Comparison of ENCODE assay signal across 8 mouse cellular contexts in the genomic region with DNA sequence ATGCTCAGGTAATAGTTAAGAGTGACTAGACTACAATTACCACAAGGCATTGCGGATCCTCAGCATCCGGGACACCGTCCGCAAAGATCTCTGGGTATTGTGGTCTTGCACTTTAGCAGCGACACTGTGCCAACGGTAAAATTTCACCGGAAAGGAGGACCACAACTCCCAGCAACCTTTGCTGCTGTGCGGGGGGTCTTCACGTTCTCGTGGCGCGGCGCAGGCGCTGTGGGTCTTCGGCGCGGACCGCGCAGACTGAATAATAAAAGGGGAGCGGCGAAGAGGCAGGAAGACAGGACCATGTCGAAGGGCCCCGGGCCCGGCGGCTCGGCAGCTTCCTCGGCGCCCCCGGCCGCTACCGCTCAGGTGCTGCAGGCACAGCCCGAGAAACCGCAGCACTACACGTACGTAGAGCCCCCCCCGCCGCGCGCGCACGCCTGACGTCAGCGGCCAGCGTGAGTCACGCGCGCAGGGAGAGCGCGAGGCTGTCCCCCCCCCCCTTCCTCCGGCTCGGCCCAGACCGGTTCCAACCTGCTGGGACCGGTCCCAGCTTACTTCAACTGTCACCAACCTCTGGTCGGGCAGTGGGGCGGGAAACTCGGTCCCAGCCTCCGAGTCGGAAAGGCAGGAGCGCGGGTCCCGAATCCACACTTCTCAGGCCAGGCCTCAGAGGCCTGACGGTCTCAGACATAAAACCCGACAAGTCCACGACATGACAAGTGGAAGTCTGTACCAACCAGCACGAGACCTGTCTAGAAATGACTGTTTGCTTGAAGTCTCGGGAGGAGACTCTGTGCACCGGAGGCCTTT. TPM values are rescaled to one million over a fixed set of nuclear protein-coding genes. Genes with fewer than 3 reads are reported as not detected.
DNase-seq lines count a peak whose midpoint lies in the region; ATAC-seq and TF ChIP-seq lines count a peak whose summit lies in the region.

Gene Unk (plus strand): TSS at position 235 of the 810 bp plus-strand sequence.

- H3K27me3 ChIP-seq in megakaryocyte, embryonic 14.5 days (replicated peaks), result no peaks in the 10 kb centered on the region

- no peak for TF ChIP-seq CTCF in cortical plate, adult 2 months (IDR thresholded peaks at IDR 0.05; ENCODE audit: extremely low read depth, insufficient read depth, low read length)

- peak; percentile 59 for TF ChIP-seq POLR2A in cortical plate, adult 2 months (IDR thresholded peaks at IDR 0.05; ENCODE audit: extremely low read depth, insufficient read depth, low read length)

- peak within 1 kb of the TSS; percentile 60 for H3K4me3 ChIP-seq in cortical plate, adult 2 months (ENCODE audit: insufficient read depth, low read length)
- H3K4me3 ChIP-seq in megakaryocyte, embryonic 14.5 days (replicated peaks), result peak within 1 kb of the TSS; percentile 92

- DNase-seq in gastrocnemius, adult 8-10 months (ENCODE audit: low spot score in 2 of 2), result peak; percentile 95 to 96
- DNase-seq in hindlimb bud, embryonic 11.5 days (ENCODE audit: extremely low spot score, low read depth, low spot score), result peak; percentile 95
- DNase-seq in left cerebral cortex, adult 8-10 months (ENCODE audit: low spot score in 2 of 2), result peak; percentile 95 to 98
- peak; percentile 98 to 99 for DNase-seq in right cerebral cortex, postnatal 10 days (ENCODE audit: low spot score in 2 of 2)
- DNase-seq in urinary bladder, postnatal 25 days (ENCODE audit: low spot score), result peak; percentile 89

- peaks cover 4% of the 10 kb centered on the region for H3K4me1 ChIP-seq in cortical plate, adult 2 months (ENCODE audit: control insufficient read depth, insufficient read depth, low read length)
- peaks cover 67% of the 10 kb centered on the region for H3K4me1 ChIP-seq in megakaryocyte, embryonic 14.5 days

- peak within 1 kb of the TSS; percentile 97 for H3K27ac ChIP-seq in cortical plate, adult 2 months (ENCODE audit: insufficient read depth, low read length)

- ATAC-seq in activated CD4-positive, CD25-positive, alpha-beta regulatory T cell, adult 4 months, result peak; percentile 81

- no peaks in the 10 kb centered on the region for H3K9me3 ChIP-seq in megakaryocyte, embryonic 14.5 days

- H3K36me3 ChIP-seq in megakaryocyte, embryonic 14.5 days (replicated peaks; ENCODE audit: low read length), result peaks cover 28% of the 10 kb centered on the region

RNA-seq across cellular contexts. Expression of gene Unk, which starts in this region (rescaled TPM):
- polyA plus RNA-seq in activated CD4-positive, CD25-positive, alpha-beta regulatory T cell, adult 4 months (2017; shearing (Covaris generic)), result 10 to 100 TPM; 10.4 to 12.3 TPM
- polyA plus RNA-seq in cortical plate, adult 2 months (2012; rRNA removed), result 31.1 and 33.4 TPM in 2 replicates
- total RNA-seq in gastrocnemius, adult 8-10 months (2022), result 1 to 10 TPM; 4.3 to 6.8 (median 5.3) TPM
- total RNA-seq in left cerebral cortex, adult 8-10 months (2022), result 10 to 100 TPM; 23.4 to 27.7 (median 25.0) TPM
- 18.8 and 53.4 TPM in 2 replicates for polyA plus RNA-seq in megakaryocyte, embryonic 14.5 days (2012; ENCODE audit: insufficient read depth, low replicate concordance)

Comparison
In these comparisons a context has a peak if more than half of its experiments do, and no peak if none do; other contexts are left out.
1. Peak in every context shown above with its lines: DNase-seq, ATAC-seq, H3K4me3 ChIP-seq and H3K27ac ChIP-seq.